Comparison of ENCODE assay signal across 9 mouse cellular contexts in genomic region chr11:96271541-96272011, GRCm38 (mm10). TPM values are rescaled to one million over a fixed set of nuclear protein-coding genes. Genes with fewer than 3 reads are reported as not detected.
DNase-seq lines count a peak whose midpoint lies in the region; ATAC-seq lines count a peak whose summit lies in the region.
"Had no signal": no experiment of that assay in that cellular context is flagged by ENCODE, and none has a peak within 500 bp of the region (broad histone marks: within the 10 kb centered on the region; RNA-seq: fewer than 3 reads in every experiment).

No protein-coding gene starts in this region.

- no peak overlapping the region for H3K27ac ChIP-seq in midbrain, embryonic 14.5 days (replicated peaks; ENCODE audit: low read depth, low read length)
- H3K27ac ChIP-seq in midbrain, embryonic 15.5 days = no peak overlapping the region
- H3K27ac ChIP-seq in embryonic facial prominence, embryonic 14.5 days (replicated peaks; ENCODE audit: low read depth, low read length) = no peak overlapping the region
- H3K27ac ChIP-seq in stomach, embryonic 15.5 days = no peak overlapping the region

- WGBS in midbrain, embryonic 14.5 days = under 1% methylated on average over 52 of the region's 52 CpGs
- WGBS in midbrain, embryonic 15.5 days = under 1% methylated on average over 52 of the region's 52 CpGs
- under 1% methylated on average over 31 of the region's 52 CpGs for WGBS in embryonic facial prominence, embryonic 14.5 days
- under 1% methylated on average over 52 of the region's 52 CpGs for whole genome bisulfite sequencing in stomach, embryonic 15.5 days

- no peaks in the 10 kb centered on the region for H3K36me3 ChIP-seq in midbrain, embryonic 14.5 days (ENCODE audit: control insufficient read depth, insufficient read depth, low read length)
- no peaks in the 10 kb centered on the region for H3K36me3 ChIP-seq in midbrain, embryonic 15.5 days (replicated peaks)
- no peaks in the 10 kb centered on the region for H3K36me3 ChIP-seq in embryonic facial prominence, embryonic 14.5 days (ENCODE audit: control insufficient read depth, insufficient read depth, low read length)
- no peaks in the 10 kb centered on the region for H3K36me3 ChIP-seq in stomach, embryonic 15.5 days

- peak overlapping the region; percentile 8; the same call in 1 of the 2 replicates for H3K4me3 ChIP-seq in midbrain, embryonic 14.5 days (replicated peaks; ENCODE audit: low read depth, low read length)
- no peak overlapping the region for H3K4me3 ChIP-seq in midbrain, embryonic 15.5 days
- H3K4me3 ChIP-seq in embryonic facial prominence, embryonic 14.5 days (ENCODE audit: low read depth, low read length) = peak overlapping the region; percentile 21
- peak overlapping the region; percentile 34 for H3K4me3 ChIP-seq in stomach, embryonic 15.5 days (replicated peaks)

- H3K4me2 ChIP-seq in midbrain, embryonic 14.5 days (ENCODE audit: low read length) = no peak overlapping the region
- no peak overlapping the region; the same call in 1 of the 2 replicates for H3K4me2 ChIP-seq in midbrain, embryonic 15.5 days
- peak overlapping the region; percentile 18; the same call in 1 of the 2 replicates for H3K4me2 ChIP-seq in embryonic facial prominence, embryonic 14.5 days (ENCODE audit: low read depth, low read length)
- H3K4me2 ChIP-seq in stomach, embryonic 15.5 days = peak overlapping the region; percentile 55

- no peaks in the 10 kb centered on the region for H3K9me3 ChIP-seq in midbrain, embryonic 14.5 days (ENCODE audit: control insufficient read depth, low read length)
- no peaks in the 10 kb centered on the region for H3K9me3 ChIP-seq in midbrain, embryonic 15.5 days
- H3K9me3 ChIP-seq in embryonic facial prominence, embryonic 14.5 days (ENCODE audit: control insufficient read depth, low read length) = no peaks in the 10 kb centered on the region
- H3K9me3 ChIP-seq in stomach, embryonic 15.5 days = no peaks in the 10 kb centered on the region

- no peak for DNase-seq in midbrain, embryonic 14.5 days
- no peak for DNase-seq in embryonic facial prominence, embryonic 14.5 days (ENCODE audit: low spot score)
- peak; percentile 88 for DNase-seq in kidney, postnatal 14 days
- no peak for DNase-seq in left cerebral cortex, postnatal 4 days
- DNase-seq in ovary, postnatal 10 days (ENCODE audit: low spot score) = no peak
- DNase-seq in right cerebral cortex, adult 2 months (ENCODE audit: low spot score in 2 of 2) = no peak
- DNase-seq: spleen, adult 18-20 months had no signal

- H3K27me3 ChIP-seq in midbrain, embryonic 14.5 days (ENCODE audit: control insufficient read depth, insufficient read depth, low read length) = peaks cover 99% of the 10 kb centered on the region
- peaks cover 98% of the 10 kb centered on the region for H3K27me3 ChIP-seq in midbrain, embryonic 15.5 days (replicated peaks)
- peaks cover 99% of the 10 kb centered on the region for H3K27me3 ChIP-seq in embryonic facial prominence, embryonic 14.5 days (replicated peaks; ENCODE audit: control insufficient read depth, insufficient read depth, low read length)
- H3K27me3 ChIP-seq in stomach, embryonic 15.5 days (replicated peaks) = peaks cover 96% of the 10 kb centered on the region

- no peak overlapping the region for H3K9ac ChIP-seq in midbrain, embryonic 14.5 days (replicated peaks; ENCODE audit: low read length)
- no peak overlapping the region for H3K9ac ChIP-seq in midbrain, embryonic 15.5 days
- H3K9ac ChIP-seq in embryonic facial prominence, embryonic 14.5 days (ENCODE audit: low read depth, low read length) = no peak overlapping the region
- H3K9ac ChIP-seq in stomach, embryonic 15.5 days = no peak overlapping the region

- ATAC-seq in midbrain, embryonic 14.5 days (ENCODE audit: low FRiP score, low TSS enrichment) = no peak
- no peak for ATAC-seq in midbrain, embryonic 15.5 days (replicated peaks)
- ATAC-seq in embryonic facial prominence, embryonic 14.5 days (ENCODE audit: low read depth) = no peak
- ATAC-seq in stomach, embryonic 15.5 days (ENCODE audit: insufficient read depth, low FRiP score, low read depth) = peak; percentile 53; the same call in 1 of the 2 replicates

- intact Hi-C loops in left cerebral cortex, postnatal 4 days (cut with DNase I) = no loop called here

- no peaks in the 10 kb centered on the region for H3K4me1 ChIP-seq in midbrain, embryonic 14.5 days (ENCODE audit: control insufficient read depth, insufficient read depth, low read length)
- peaks cover 4% of the 10 kb centered on the region; the same call in 1 of the 2 replicates for H3K4me1 ChIP-seq in midbrain, embryonic 15.5 days
- H3K4me1 ChIP-seq in embryonic facial prominence, embryonic 14.5 days (ENCODE audit: control insufficient read depth, insufficient read depth, low read length) = no peaks in the 10 kb centered on the region
- peaks cover 20% of the 10 kb centered on the region for H3K4me1 ChIP-seq in stomach, embryonic 15.5 days

RNA-seq across cellular contexts. Expression of gene Hoxb9, which starts 0.3 kb away (rescaled TPM):
- polyA plus RNA-seq in midbrain, embryonic 14.5 days (2014; fragmentation: Nextera tagmentation; extraction: Ambion mirVana) = not detected in 2 replicates
- polyA plus RNA-seq in midbrain, embryonic 15.5 days (2015; fragmentation: Nextera tagmentation; extraction: Ambion mirVana) = not detected in 2 replicates
- 0.10 TPM in 1 of 2 replicates, not detected in the other for polyA plus RNA-seq in embryonic facial prominence, embryonic 14.5 days (2014; fragmentation: Nextera tagmentation; extraction: Ambion mirVana)
- 0.13 and 0.35 TPM in 2 replicates for polyA plus RNA-seq in stomach, embryonic 15.5 days (2015; fragmentation: Nextera tagmentation; extraction: Ambion mirVana)
- not detected for total RNA-seq in left cerebral cortex, postnatal 4 days (2021)

RNA-seq across cellular contexts. Expression of gene Hoxb8, which starts 10.1 kb away (rescaled TPM):
- polyA plus RNA-seq in midbrain, embryonic 14.5 days (2014; fragmentation: Nextera tagmentation; extraction: Ambion mirVana) = not detected in 2 replicates
- not detected in 2 replicates for polyA plus RNA-seq in midbrain, embryonic 15.5 days (2015; fragmentation: Nextera tagmentation; extraction: Ambion mirVana)
- polyA plus RNA-seq in embryonic facial prominence, embryonic 14.5 days (2014; fragmentation: Nextera tagmentation; extraction: Ambion mirVana) = not detected in 2 replicates
- 1.1 and 1.9 TPM in 2 replicates for polyA plus RNA-seq in stomach, embryonic 15.5 days (2015; fragmentation: Nextera tagmentation; extraction: Ambion mirVana)
- not detected for total RNA-seq in left cerebral cortex, postnatal 4 days (2021)

RNA-seq across cellular contexts. Expression of gene Hoxb7, which starts 14.8 kb away (rescaled TPM):
- not detected in 2 replicates for polyA plus RNA-seq in midbrain, embryonic 14.5 days (2014; fragmentation: Nextera tagmentation; extraction: Ambion mirVana)
- polyA plus RNA-seq in midbrain, embryonic 15.5 days (2015; fragmentation: Nextera tagmentation; extraction: Ambion mirVana) = not detected in 2 replicates
- 0.39 and 0.42 TPM in 2 replicates for polyA plus RNA-seq in embryonic facial prominence, embryonic 14.5 days (2014; fragmentation: Nextera tagmentation; extraction: Ambion mirVana)
- polyA plus RNA-seq in stomach, embryonic 15.5 days (2015; fragmentation: Nextera tagmentation; extraction: Ambion mirVana) = 7.0 and 9.1 TPM in 2 replicates
- not detected for total RNA-seq in left cerebral cortex, postnatal 4 days (2021)

RNA-seq across cellular contexts. Expression of gene Hoxb6, which starts 20.7 kb away (rescaled TPM):
- polyA plus RNA-seq in midbrain, embryonic 14.5 days (2014; fragmentation: Nextera tagmentation; extraction: Ambion mirVana) = not detected in 2 replicates
- polyA plus RNA-seq in midbrain, embryonic 15.5 days (2015; fragmentation: Nextera tagmentation; extraction: Ambion mirVana) = 0.13 and 0.34 TPM in 2 replicates
- polyA plus RNA-seq in embryonic facial prominence, embryonic 14.5 days (2014; fragmentation: Nextera tagmentation; extraction: Ambion mirVana) = 0.22 and 0.97 TPM in 2 replicates
- polyA plus RNA-seq in stomach, embryonic 15.5 days (2015; fragmentation: Nextera tagmentation; extraction: Ambion mirVana) = 7.5 and 10.7 TPM in 2 replicates
- not detected for total RNA-seq in left cerebral cortex, postnatal 4 days (2021)

RNA-seq across cellular contexts. Expression of gene Hoxb5, which starts 31.6 kb away (rescaled TPM):
- not detected in 2 replicates for polyA plus RNA-seq in midbrain, embryonic 14.5 days (2014; fragmentation: Nextera tagmentation; extraction: Ambion mirVana)
- polyA plus RNA-seq in midbrain, embryonic 15.5 days (2015; fragmentation: Nextera tagmentation; extraction: Ambion mirVana) = 0.09 and 0.70 TPM in 2 replicates
- 1.8 and 2.4 TPM in 2 replicates for polyA plus RNA-seq in embryonic facial prominence, embryonic 14.5 days (2014; fragmentation: Nextera tagmentation; extraction: Ambion mirVana)
- polyA plus RNA-seq in stomach, embryonic 15.5 days (2015; fragmentation: Nextera tagmentation; extraction: Ambion mirVana) = 17.6 and 17.9 TPM in 2 replicates
- total RNA-seq in left cerebral cortex, postnatal 4 days (2021) = not detected

Comparison
In these comparisons a context has a peak if more than half of its experiments do, and no peak if none do; other contexts are left out.
1. H3K4me2 ChIP-seq: peak in embryonic facial prominence, embryonic 14.5 days (single experiment) and stomach, embryonic 15.5 days (single experiment); none in midbrain, embryonic 14.5 days (single experiment) and midbrain, embryonic 15.5 days (single experiment).